Mouse (Mus musculus): ENCODE results near the gene Twnk. TPM values are rescaled to one million over a fixed set of nuclear protein-coding genes. Genes with fewer than 3 reads are reported as not detected.
"Not testable (repeated sequence)": the region's sequence is repeated elsewhere in the genome, so short reads cannot be mapped to it uniquely, and the experiment has no call there.

Twnk gene
- total and polyA plus RNA-seq, 2 experiments from 2014 or later: 7.5 to 8.2 TPM

DNA sequence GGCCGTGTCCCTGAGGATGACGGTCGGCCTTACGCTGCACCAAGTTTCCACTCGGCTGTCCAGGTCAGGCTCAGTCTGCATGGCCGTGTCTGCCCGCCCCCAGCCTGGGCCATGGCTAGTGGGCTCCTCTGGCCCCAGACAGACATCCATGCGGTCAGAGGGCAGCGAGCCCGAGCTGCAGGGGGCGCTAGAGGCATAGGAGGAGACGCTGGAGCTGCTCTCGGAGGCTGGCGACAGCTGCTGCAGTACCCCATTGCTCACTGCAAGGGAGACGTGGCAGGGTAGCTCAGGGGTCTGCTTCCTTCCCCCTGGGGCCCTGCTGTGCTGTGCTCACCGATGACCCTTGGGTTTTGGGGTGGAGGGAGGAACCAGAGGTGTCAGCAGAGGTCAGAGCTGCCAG is 31.4 kb downstream of the Twnk start:
- DNase-seq (ENCODE audit: low spot score): peak; percentile 37
- no peak overlapping the region for H3K4me3 ChIP-seq (ENCODE audit: low read length)
- 31% methylated on average over 16 of the region's 16 CpGs for WGBS

DNA sequence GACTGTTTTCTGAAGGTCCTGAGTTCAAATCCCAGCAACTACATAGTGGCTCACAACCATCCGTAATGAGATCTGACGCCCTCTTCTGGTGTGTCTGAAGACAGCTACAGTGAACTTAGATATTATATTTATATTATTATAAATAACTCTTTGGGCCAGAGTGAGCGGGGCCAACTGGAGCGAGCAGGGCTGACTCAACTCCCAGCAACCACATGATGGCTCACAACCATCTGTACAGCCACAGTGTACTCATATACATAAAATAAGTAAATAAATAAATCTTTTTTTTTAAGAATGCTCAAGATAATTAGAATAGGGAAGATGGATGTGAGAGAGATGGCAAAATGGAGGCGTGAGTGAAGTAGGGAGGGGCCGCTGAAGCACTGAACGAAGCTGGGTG is 32.7 kb downstream of the Twnk start:
- H3K4me3 ChIP-seq (ENCODE audit: low read length); ATAC-seq; H3K4me1 ChIP-seq (ENCODE audit: insufficient read depth, low read length); H3K27me3 ChIP-seq (ENCODE audit: insufficient read depth, low read length); H3K4me2 ChIP-seq (ENCODE audit: low read depth, low read length); H3K27ac ChIP-seq; H3K9ac ChIP-seq (replicated peaks; ENCODE audit: low read length); DNase-seq (ENCODE audit: low spot score); H3K36me3 ChIP-seq (ENCODE audit: insufficient read depth, low read length); H3K9me3 ChIP-seq (ENCODE audit: low read length): not testable (repeated sequence)
- WGBS: 86% methylated on average over 7 of the region's 7 CpGs

More for the DNA sequence above, 31.4 kb downstream of the Twnk start:
- no peaks in the 10 kb centered on the region for H3K27me3 ChIP-seq (ENCODE audit: insufficient read depth, low read length)
- H3K36me3 ChIP-seq (ENCODE audit: insufficient read depth, low read length): no peaks in the 10 kb centered on the region
- H3K9ac ChIP-seq (replicated peaks; ENCODE audit: low read length): no peak overlapping the region
- H3K4me1 ChIP-seq (ENCODE audit: insufficient read depth, low read length): no peaks in the 10 kb centered on the region
- H3K9me3 ChIP-seq (ENCODE audit: low read length): no peaks in the 10 kb centered on the region
- H3K4me2 ChIP-seq (ENCODE audit: low read depth, low read length): no peak overlapping the region
- no peak overlapping the region for H3K27ac ChIP-seq
- ATAC-seq: no peak
- TF ChIP-seq CTCF (IDR thresholded peaks at IDR 0.05; ENCODE audit: low read depth): peak; percentile 62

DNA sequence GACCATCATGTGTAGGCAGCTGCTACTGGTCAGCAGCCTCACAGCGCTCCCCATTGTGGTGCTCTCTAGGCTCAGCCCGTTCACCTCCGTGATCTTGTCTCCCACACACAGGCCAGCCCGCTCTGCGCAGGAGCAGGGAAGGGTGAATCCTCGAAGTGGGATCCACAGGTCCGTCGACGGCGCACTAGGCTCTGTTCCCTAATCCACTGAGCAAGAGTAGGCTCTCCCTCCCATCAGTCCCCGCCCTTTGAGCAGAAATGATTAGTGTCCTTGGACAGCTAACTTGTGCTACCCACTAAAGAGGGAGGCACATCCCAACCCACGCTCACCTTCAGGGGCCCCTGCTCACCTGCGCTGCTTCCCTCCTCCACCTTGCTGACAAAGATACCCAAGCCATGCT is 34.8 kb downstream of the Twnk start:
- no peak overlapping the region for H3K4me3 ChIP-seq (ENCODE audit: low read length)
- H3K27me3 ChIP-seq (ENCODE audit: insufficient read depth, low read length): no peaks in the 10 kb centered on the region
- no peak overlapping the region for H3K27ac ChIP-seq
- no peaks in the 10 kb centered on the region for H3K36me3 ChIP-seq (ENCODE audit: insufficient read depth, low read length)
- DNase-seq (ENCODE audit: low spot score): no peak
- no peaks in the 10 kb centered on the region for H3K9me3 ChIP-seq (ENCODE audit: low read length)
- H3K4me1 ChIP-seq (ENCODE audit: insufficient read depth, low read length): no peaks in the 10 kb centered on the region
- TF ChIP-seq CTCF (IDR thresholded peaks at IDR 0.05; ENCODE audit: low read depth): no peak
- ATAC-seq: no peak
- WGBS: 63% methylated on average over 13 of the region's 13 CpGs
- no peak overlapping the region for H3K4me2 ChIP-seq (ENCODE audit: low read depth, low read length)
- no peak overlapping the region for H3K9ac ChIP-seq (replicated peaks; ENCODE audit: low read length)

DNA sequence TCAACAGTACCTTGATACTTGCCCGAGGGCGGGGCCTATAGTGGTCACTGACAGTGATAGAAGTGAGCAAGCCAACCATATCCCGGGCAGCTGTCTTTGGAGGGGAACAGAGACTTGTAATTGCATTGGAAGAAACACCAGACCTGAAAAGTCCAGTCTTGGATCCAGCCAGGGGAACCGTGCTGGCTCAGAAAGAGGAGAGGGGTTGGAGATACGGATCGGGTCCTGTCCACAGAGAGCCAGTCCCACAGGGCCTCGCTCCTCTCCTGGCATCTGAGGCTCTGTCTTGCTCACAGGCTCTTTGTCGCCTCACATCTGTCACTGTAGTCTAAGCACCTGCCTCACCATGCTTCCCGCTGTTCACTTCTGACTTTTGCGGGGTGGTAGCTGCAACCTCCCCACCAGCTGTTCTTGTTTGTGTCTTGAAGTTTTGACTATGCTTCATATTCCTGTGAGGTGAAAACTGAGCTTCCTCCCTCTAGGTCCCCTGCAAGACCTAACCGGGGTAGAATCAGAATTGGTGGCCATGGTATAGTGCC is 39.0 kb downstream of the Twnk start:
- WGBS: 54% methylated on average over 11 of the region's 11 CpGs

DNA sequence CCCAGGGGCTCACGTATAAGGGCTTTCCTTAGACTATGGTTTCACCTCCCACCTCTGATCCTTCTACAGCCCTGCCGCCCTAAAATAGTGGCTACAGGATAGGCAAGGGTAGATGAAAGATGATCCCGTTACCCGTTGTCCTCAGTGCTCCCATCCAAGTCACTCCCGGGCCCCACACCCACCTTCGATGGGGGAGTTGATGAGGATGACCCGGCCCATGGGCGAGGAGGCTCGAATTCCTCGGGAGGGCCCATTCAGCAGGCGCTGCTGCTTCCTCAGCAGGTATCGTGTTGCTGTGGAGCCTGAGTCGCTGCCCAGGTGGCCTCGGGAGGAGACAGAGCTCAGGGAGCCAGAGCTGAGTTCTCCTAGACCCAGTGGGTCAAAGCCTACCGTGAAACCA is 39.8 kb downstream of the Twnk start:
- Histone ChIP-seq H3K27ac (no peak overlapping the region), H3K4me2 (ENCODE audit: low read depth, low read length) (no peak overlapping the region; the same call in 1 of the 2 replicates), H3K4me1 (ENCODE audit: insufficient read depth, low read length) (peaks cover 8% of the 10 kb centered on the region; the same call in 1 of the 2 replicates), H3K9ac (replicated peaks; ENCODE audit: low read length) (no peak overlapping the region), H3K4me3 (ENCODE audit: low read length) (no peak overlapping the region), H3K9me3 (ENCODE audit: low read length) (no peaks in the 10 kb centered on the region), H3K27me3 (ENCODE audit: insufficient read depth, low read length) (no peaks in the 10 kb centered on the region), H3K36me3 (ENCODE audit: insufficient read depth, low read length) (0 out of 2 replicates have a peak, but pooled peaks cover 1% of the 10 kb centered on the region)
- DNase-seq (ENCODE audit: low spot score): no peak
- 62% methylated on average over 15 of the region's 15 CpGs for WGBS
- TF ChIP-seq CTCF (IDR thresholded peaks at IDR 0.05; ENCODE audit: low read depth): no peak
- no peak for ATAC-seq

More for the DNA sequence above, 39.0 kb downstream of the Twnk start:
- ATAC-seq (no peak), DNase-seq (ENCODE audit: low spot score) (no peak)
- H3K9ac ChIP-seq (replicated peaks; ENCODE audit: low read length): no peak overlapping the region
- no peaks in the 10 kb centered on the region for H3K36me3 ChIP-seq (ENCODE audit: insufficient read depth, low read length)
- no peak overlapping the region for H3K27ac ChIP-seq
- peaks cover 8% of the 10 kb centered on the region; the same call in 1 of the 2 replicates for H3K4me1 ChIP-seq (ENCODE audit: insufficient read depth, low read length)
- no peak overlapping the region for H3K4me2 ChIP-seq (ENCODE audit: low read depth, low read length)
- no peak for TF ChIP-seq CTCF (IDR thresholded peaks at IDR 0.05; ENCODE audit: low read depth)
- H3K9me3 ChIP-seq (ENCODE audit: low read length): no peaks in the 10 kb centered on the region
- no peak overlapping the region for H3K4me3 ChIP-seq (ENCODE audit: low read length)
- no peaks in the 10 kb centered on the region for H3K27me3 ChIP-seq (ENCODE audit: insufficient read depth, low read length)

DNA sequence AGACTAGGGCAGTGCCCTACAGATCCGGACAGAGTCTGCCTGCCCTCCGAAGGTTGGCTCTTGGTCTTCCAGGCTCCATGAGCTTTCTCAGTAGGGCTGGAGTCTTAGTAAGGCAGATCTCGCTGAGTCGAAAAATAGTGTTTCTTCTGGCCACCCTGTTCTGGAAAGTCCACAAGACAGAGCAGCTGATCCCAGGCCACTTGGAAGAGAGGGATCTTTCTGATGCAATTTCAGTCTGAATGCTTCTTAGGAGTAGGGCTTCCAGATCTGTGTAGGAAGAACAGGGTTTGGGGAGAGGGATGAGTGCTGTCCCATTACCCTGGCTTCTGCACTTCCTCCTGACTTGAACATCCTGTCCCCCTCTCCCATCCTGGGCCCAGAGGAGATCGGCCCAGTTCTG is 40.2 kb downstream of the Twnk start, which contains the start of gene Pdzd7:
Gene Pdzd7 (minus strand): TSS at position 67 of the 400 bp plus-strand sequence.
- peak within 1 kb of the TSS; percentile 87 for H3K4me2 ChIP-seq (ENCODE audit: low read depth, low read length)
- peaks cover 8% of the 10 kb centered on the region; the same call in 1 of the 2 replicates for H3K4me1 ChIP-seq (ENCODE audit: insufficient read depth, low read length)
- no peak for TF ChIP-seq CTCF (IDR thresholded peaks at IDR 0.05; ENCODE audit: low read depth)
- DNase-seq (ENCODE audit: low spot score): no peak
- peaks cover 5% of the 10 kb centered on the region; the same call in 1 of the 2 replicates for H3K36me3 ChIP-seq (ENCODE audit: insufficient read depth, low read length)
- no peak for ATAC-seq
- H3K27ac ChIP-seq: peak within 1 kb of the TSS; percentile 91
- 81% methylated on average over 5 of the region's 5 CpGs for WGBS
- H3K9ac ChIP-seq (replicated peaks; ENCODE audit: low read length): peak within 1 kb of the TSS; percentile 66
- no peaks in the 10 kb centered on the region for H3K9me3 ChIP-seq (ENCODE audit: low read length)
- H3K27me3 ChIP-seq (ENCODE audit: insufficient read depth, low read length): no peaks in the 10 kb centered on the region
- peak within 1 kb of the TSS; percentile 51 for H3K4me3 ChIP-seq (ENCODE audit: low read length)
